Mouse (Mus musculus) regulatory T cell (primary cell): ENCODE data around the gene Tfeb.

Experiments
- in situ Hi-C: fragments of 300-600 bp; cut with MboI, MseI; formaldehyde crosslinking; loops from one replicate; pipeline ENCODE4 v1.15.1; 2025; ENCODE audit warnings: high pct_unique_total_duplicates

Gene Tfeb

GRCm38 (mm10) chr17:47753130-47753775, 16.4 kb downstream of the Tfeb start:
- in situ Hi-C loops = no loop called here

DNA sequence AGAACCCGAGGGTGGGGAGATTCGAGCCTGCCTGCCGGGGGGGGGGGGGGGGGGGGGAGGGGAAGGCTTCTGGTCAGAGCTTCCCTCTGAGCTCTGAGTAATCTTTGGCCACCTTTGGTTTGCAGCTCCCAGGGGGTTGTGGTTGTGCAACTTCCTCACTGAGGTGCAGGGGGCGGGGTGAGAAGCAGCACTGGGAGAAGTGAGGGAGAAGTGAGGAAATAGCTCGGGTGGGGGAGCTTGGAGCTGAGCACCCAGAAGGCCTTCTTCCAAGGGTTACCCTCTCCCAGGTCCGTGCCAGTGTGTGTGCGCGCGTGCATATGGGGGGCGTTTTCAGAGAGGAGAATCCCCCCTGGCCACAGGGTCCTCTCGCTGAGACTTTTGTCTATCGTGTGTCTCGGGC, 17.4 kb downstream of the Tfeb start:
- in situ Hi-C loops = no loop called here

DNA sequence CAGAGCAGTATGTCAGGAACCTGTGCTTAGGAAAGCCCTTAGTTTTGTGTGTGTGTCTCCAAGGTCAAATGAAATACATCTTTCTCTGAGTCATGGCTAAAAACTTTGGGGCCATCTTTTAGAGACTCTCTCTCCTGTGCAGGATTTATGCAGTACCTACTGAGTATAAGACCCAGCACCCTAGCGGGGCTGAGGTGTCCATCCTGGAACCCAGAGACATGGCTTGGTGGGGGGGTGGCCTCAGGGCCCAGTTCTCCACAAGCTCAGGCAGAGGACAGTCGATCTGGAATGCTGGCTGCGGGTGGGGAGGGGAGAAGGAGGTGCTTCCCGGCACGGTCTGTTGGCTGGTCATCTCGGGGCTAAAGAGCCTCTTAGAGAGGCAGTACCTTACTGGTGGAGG, 19.5 kb downstream of the Tfeb start:
- in situ Hi-C loops = no loop called here

DNA sequence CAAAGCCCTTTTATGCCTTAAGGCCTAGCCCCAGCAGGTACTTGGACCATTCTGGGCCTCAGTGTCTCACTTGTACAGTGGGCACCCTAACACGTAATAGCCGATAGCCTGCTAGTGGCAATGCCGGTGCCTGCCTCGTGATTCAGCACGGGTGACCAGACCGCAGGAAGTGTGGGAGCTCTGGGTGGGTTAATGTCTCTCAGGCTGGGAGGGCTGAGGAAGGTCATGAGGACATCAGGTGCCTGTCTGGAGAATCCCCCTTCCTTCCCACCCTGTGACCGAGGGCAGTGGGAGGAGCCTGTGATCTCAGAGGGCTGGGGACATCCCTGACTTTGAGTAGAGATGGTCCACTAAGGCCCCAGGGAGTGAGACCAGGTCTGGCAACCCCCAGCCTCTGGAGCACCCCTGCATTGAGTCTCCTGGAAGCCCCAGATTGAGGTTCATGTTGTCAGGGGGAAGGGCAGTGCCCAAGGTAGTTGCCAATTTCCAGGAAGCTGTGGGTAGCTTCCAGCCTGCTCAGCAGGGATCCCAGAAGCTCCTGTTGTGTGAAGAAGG, 20.3 kb downstream of the Tfeb start:
- in situ Hi-C loops = no loop called here

- in situ Hi-C loops = no loop called here
Observed at GRCm38 (mm10) chr17:47759702-47760410, 23.0 kb downstream of the Tfeb start.

GRCm38 (mm10) chr17:47762028-47762427, 25.2 kb downstream of the Tfeb start:
- in situ Hi-C loops = no loop called here

- in situ Hi-C loops = no loop called here
Observed at GRCm38 (mm10) chr17:47762518-47763340, 25.9 kb downstream of the Tfeb start.

DNA sequence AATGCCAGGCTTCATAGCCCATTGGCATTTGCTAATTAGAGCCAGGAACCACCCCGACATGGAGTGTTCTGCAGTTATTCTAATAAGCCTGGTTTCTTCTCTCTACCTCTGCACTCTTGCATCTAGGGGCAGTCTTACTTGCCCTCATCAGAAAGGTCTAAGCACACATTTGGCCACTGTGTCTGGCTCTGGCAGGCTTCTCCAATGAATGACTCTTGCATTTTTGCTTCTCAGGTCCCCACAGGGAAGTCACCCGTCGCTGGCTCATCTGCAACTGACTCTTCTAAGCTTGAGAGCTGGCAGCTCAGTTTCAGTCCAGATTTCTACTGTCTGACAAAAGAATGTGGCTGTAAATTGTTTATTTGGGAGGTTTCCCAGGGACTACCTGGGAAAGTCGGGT, 29.2 kb downstream of the Tfeb start:
- in situ Hi-C loops = no loop called here

- in situ Hi-C loops = no loop called here
Observed at GRCm38 (mm10) chr17:47766407-47767043, 29.7 kb downstream of the Tfeb start.

- in situ Hi-C loops = no loop called here
Observed at GRCm38 (mm10) chr17:47767081-47767455, 30.2 kb downstream of the Tfeb start.

DNA sequence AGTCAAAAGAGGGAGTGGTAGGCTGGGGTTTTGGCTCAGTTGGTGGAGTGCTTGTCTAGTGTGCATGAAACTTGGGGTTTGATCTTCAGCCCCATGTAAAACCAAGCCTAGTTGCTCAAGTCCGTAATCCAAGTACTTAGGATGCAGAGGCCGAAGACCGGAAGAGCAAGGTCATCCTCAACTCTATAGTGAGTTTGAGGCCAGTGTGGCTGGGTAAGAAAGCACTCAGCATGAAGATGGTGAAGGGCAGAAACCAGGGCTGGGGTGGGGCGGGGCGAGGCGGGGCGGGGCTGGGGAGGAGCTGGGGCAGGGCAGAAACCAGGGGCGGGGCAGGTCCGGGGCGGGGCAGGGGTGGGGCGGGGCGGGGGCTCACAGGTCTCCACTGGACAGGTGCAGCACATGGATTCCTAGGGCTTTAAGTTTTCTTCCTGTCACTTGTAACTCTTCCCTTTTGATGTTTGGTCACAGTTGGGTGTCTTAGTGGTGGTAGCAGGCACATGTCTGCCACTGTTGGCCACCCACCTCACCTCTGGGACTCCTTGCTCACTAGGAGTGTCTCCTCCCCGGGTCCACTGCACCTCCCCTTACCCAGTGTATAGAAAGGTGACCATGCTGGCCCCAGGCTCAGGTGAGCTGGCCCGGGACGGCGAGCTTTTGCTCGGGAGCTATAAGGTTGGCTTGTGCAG, 30.8 kb downstream of the Tfeb start:
- in situ Hi-C loops = no loop called here

GRCm38 (mm10) chr17:47768707-47769276, 32.0 kb downstream of the Tfeb start:
- in situ Hi-C loops = no loop called here

DNA sequence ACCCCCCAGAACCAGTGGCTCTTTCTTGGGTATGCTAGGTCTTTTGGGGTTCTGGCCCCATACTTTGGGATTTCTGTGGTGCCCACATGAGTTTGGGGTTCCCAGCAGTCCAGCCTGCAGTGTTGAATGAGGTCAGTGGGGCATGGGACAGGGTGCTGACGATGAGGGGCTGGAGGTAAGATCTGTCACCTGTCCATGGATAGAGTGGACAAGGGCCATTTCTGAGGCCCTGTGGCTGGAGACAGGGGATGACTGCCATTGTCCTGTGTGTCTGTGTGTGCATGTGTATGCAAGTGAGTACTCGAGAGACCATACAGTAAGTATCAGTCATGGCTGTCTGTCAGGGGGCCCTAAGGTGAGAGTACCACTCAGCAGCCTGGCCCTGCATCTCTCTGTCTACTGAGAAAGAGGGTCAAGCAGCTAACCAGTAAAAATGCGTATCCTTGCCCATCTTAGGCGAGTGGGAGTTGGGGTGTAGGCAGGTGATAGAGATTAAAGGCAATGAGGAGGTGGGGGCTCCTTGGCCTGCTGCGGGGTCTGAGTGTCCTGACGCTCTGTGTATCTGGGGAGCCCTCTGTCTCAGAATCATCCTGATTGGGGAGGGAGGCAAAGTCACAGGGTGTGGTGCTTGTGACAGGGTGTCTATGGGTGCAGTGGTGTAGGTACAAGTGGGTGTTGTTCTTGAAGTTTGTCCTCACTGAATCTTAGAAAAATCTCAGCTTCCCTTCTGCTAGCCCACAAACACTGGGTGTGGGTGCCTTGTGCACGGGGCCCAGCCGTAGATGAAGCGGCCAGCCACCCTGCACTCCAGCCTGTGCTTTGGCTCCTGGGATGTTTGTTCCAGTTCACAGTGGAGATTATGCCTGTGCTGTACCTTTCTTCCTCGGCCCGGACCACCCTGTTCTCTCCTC, 32.8 kb downstream of the Tfeb start:
- in situ Hi-C loops = no loop called here

- in situ Hi-C loops = no loop called here
Observed at GRCm38 (mm10) chr17:47773604-47774003, 36.8 kb downstream of the Tfeb start.

DNA sequence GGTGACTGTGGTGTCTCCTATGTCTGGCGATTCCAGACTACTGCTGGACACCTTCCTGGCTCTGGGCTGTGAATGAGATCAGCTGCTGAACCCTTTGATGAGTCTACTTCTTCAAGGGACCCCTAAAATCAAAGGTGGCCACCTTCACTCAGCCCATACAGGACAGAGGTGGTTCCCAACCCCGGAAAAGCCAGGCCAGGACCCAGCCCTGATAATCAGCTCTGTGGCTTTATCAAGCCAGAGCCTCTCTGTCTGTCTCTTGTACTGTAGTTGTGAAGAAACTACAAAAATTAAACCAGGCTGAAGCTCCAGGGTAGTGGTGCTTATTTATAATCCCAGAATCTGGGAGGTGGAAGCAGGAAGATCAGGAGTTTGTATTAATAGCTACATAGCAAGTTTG, 40.3 kb downstream of the Tfeb start:
- in situ Hi-C loops = no loop called here

DNA sequence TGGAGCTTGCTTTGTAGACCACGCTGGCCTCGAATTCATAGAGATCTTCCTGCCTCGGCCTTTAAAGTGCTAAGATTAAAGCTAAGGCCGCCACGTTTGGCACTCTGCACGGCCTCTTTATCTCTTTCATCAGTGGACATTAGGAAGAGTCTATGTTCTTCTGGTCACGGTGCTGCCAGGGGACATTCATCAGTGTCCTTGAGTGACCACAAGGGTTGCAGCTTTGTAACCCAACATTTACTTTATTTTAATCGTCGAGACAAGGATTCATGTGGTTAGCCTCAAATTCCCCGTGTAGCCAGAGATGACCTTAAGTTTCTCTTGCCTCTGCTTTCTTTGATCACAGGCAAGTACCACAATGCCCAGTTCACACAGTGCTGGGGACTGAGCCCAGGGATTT, 43.6 kb downstream of the Tfeb start:
- in situ Hi-C loops = no loop called here

GRCm38 (mm10) chr17:47782486-47782885, 45.7 kb downstream of the Tfeb start:
- in situ Hi-C loops = no loop called here

- in situ Hi-C loops = no loop called here
Observed at GRCm38 (mm10) chr17:47783445-47784223, 46.8 kb downstream of the Tfeb start.

DNA sequence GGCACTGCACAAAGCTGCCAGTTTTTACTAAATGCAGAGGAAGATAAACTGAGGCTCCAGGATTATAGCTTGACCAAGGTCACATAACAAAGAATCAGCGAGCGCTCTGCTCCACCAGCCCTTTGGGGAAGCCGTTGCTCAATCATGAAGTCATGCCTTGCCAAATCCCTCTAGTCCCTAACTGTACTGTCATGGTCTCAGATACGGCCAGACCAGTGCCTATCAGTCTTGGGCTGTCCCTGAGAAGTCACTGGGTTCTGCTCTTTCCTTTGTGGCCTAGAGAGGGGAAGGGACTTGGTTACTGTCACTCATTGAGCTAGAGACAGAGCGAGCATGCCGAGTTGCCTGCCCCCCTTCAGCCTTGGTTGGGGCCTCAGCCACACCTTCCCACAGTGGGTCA, 47.6 kb downstream of the Tfeb start:
- in situ Hi-C loops = no loop called here
